Mouse (Mus musculus): Measurements from ENCODE around the gene Olfr707. TPM values are rescaled to one million over a fixed set of nuclear protein-coding genes. Genes with fewer than 3 reads are reported as not detected.

Gene Olfr707
- polyA plus RNA-seq, 1 experiment from 2014 or later = not detected

DNA sequence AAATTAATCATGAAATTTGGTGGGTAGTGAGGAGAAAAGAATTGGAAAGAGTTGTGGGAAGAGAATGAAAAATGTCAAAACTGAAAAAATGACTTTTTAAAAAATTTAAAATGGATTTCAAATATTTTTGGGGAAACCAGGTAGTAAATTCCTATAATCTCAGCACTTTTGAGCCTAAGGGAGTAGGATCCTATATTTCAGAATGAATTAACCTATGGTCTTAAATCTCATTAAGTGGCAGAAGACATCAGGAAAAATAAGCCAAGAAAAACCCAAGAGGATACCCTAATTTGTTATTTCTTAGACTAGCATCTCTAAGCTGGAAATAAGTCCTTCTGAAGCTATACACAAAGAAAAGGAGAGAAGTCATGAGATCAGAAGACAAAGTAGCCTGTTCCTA lies 38.2 kb downstream of the Olfr707 start, which contains the start of gene Olfr704:
Gene Olfr704, plus strand, starts transcription at position 301 of the 400 bp plus-strand sequence.
- no peak for TF ChIP-seq CTCF (IDR thresholded peaks at IDR 0.05; ENCODE audit: low read depth)
- Histone ChIP-seq H3K4me2 (ENCODE audit: low read length) (no peak within 1 kb of the TSS), H3K27me3 (ENCODE audit: insufficient read depth, low read length) (no peaks in the 10 kb centered on the region), H3K4me1 (replicated peaks; ENCODE audit: insufficient read depth, low read length) (no peaks in the 10 kb centered on the region), H3K9me3 (replicated peaks; ENCODE audit: low read length) (no peaks in the 10 kb centered on the region), H3K9ac (ENCODE audit: low read depth, low read length) (no peak within 1 kb of the TSS), H3K27ac (no peak within 1 kb of the TSS), H3K36me3 (ENCODE audit: insufficient read depth, low read length) (no peaks in the 10 kb centered on the region), H3K4me3 (replicated peaks; ENCODE audit: low read depth, low read length) (no peak within 1 kb of the TSS)
- ATAC-seq (replicated peaks; ENCODE audit: low FRiP score, low read depth) = no peak
- DNase-seq (ENCODE audit: low spot score) = no peak

DNA sequence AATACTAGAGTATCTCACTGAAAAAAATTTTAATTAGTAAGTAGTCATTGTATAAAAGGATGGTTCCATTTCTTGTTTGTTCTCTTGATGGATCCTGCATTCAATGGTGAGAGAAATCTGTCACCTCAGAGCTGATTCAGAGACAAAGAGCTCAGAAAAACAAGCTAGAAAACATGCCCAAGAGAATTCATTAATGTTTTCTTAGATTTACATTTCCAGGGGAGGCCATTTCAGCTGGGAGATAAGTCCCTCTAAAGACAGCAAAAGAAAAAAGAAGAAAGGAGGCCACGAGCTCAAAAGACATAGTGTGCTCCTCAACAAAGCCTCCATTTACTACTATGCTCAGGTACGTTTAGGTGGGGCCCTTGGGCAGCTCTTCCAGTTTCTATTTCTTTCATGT lies 58.0 kb downstream of the Olfr707 start, which contains the start of gene Olfr703:
Gene Olfr703, plus strand, starts transcription at position 301 of the 400 bp plus-strand sequence.
- no peak for TF ChIP-seq CTCF (IDR thresholded peaks at IDR 0.05; ENCODE audit: low read depth)
- 56% methylated on average over 2 of the region's 2 CpGs for WGBS
- no peak for ATAC-seq (replicated peaks; ENCODE audit: low FRiP score, low read depth)

More for the DNA sequence above, 58.0 kb downstream of the Olfr707 start, which contains the start of gene Olfr703:
- no peak within 1 kb of the TSS for H3K9ac ChIP-seq (ENCODE audit: low read depth, low read length)
- no peak within 1 kb of the TSS for H3K4me3 ChIP-seq (replicated peaks; ENCODE audit: low read depth, low read length)
- no peak within 1 kb of the TSS for H3K27ac ChIP-seq
- no peaks in the 10 kb centered on the region for H3K9me3 ChIP-seq (replicated peaks; ENCODE audit: low read length)
- H3K27me3 ChIP-seq (ENCODE audit: insufficient read depth, low read length) = no peaks in the 10 kb centered on the region
- H3K4me1 ChIP-seq (replicated peaks; ENCODE audit: insufficient read depth, low read length) = no peaks in the 10 kb centered on the region
- no peak within 1 kb of the TSS for H3K4me2 ChIP-seq (ENCODE audit: low read length)
- DNase-seq (ENCODE audit: low spot score) = no peak
- H3K36me3 ChIP-seq (ENCODE audit: insufficient read depth, low read length) = no peaks in the 10 kb centered on the region

Other genes with a start within 250 kb of the Olfr707 start
- gene Olfr693, start 220.7 kb downstream of the Olfr707 start, polyA plus RNA-seq (2015; fragmentation: Nextera tagmentation; extraction: Ambion mirVana) = not detected in 2 replicates
- not detected in 2 replicates for gene Olfr694, start 209.4 kb downstream of the Olfr707 start, polyA plus RNA-seq (2015; fragmentation: Nextera tagmentation; extraction: Ambion mirVana)
- not detected in 2 replicates for gene Olfr695, start 184.8 kb downstream of the Olfr707 start, polyA plus RNA-seq (2015; fragmentation: Nextera tagmentation; extraction: Ambion mirVana)
- not detected in 2 replicates for gene Olfr697, start 158.8 kb downstream of the Olfr707 start, polyA plus RNA-seq (2015; fragmentation: Nextera tagmentation; extraction: Ambion mirVana)
- gene Olfr698, start 145.8 kb downstream of the Olfr707 start, polyA plus RNA-seq (2015; fragmentation: Nextera tagmentation; extraction: Ambion mirVana) = not detected in 2 replicates
- not detected in 2 replicates for gene Olfr699, start 108.0 kb downstream of the Olfr707 start, polyA plus RNA-seq (2015; fragmentation: Nextera tagmentation; extraction: Ambion mirVana)
- not detected in 2 replicates for gene Olfr700, start 92.4 kb downstream of the Olfr707 start, polyA plus RNA-seq (2015; fragmentation: Nextera tagmentation; extraction: Ambion mirVana)
- not detected in 2 replicates for gene Olfr701, start 87.1 kb downstream of the Olfr707 start, polyA plus RNA-seq (2015; fragmentation: Nextera tagmentation; extraction: Ambion mirVana)
- gene Olfr702, start 67.3 kb downstream of the Olfr707 start, polyA plus RNA-seq (2015; fragmentation: Nextera tagmentation; extraction: Ambion mirVana) = not detected in 2 replicates
- not detected in 2 replicates for gene Olfr703, start 57.9 kb downstream of the Olfr707 start, polyA plus RNA-seq (2015; fragmentation: Nextera tagmentation; extraction: Ambion mirVana)
- gene Olfr704, start 38.1 kb downstream of the Olfr707 start, polyA plus RNA-seq (2015; fragmentation: Nextera tagmentation; extraction: Ambion mirVana) = not detected in 2 replicates
- gene Olfr705, start 24.4 kb downstream of the Olfr707 start, polyA plus RNA-seq (2015; fragmentation: Nextera tagmentation; extraction: Ambion mirVana) = not detected in 2 replicates
- not detected in 2 replicates for gene Olfr706, start 13.1 kb downstream of the Olfr707 start, polyA plus RNA-seq (2015; fragmentation: Nextera tagmentation; extraction: Ambion mirVana)
- gene Olfr1532-ps1, start 6.8 kb upstream of the Olfr707 start, polyA plus RNA-seq (2015; fragmentation: Nextera tagmentation; extraction: Ambion mirVana) = not detected in 2 replicates
- not detected in 2 replicates for gene Olfr709-ps1, start 31.0 kb upstream of the Olfr707 start, polyA plus RNA-seq (2015; fragmentation: Nextera tagmentation; extraction: Ambion mirVana)
- not detected in 2 replicates for gene Olfr710, start 47.1 kb upstream of the Olfr707 start, polyA plus RNA-seq (2015; fragmentation: Nextera tagmentation; extraction: Ambion mirVana)
- not detected in 2 replicates for gene Olfr6, start 62.7 kb upstream of the Olfr707 start, polyA plus RNA-seq (2015; fragmentation: Nextera tagmentation; extraction: Ambion mirVana)
- not detected in 2 replicates for gene Olfr711, start 74.2 kb upstream of the Olfr707 start, polyA plus RNA-seq (2015; fragmentation: Nextera tagmentation; extraction: Ambion mirVana)
- gene Olfr2, start 104.8 kb upstream of the Olfr707 start, polyA plus RNA-seq (2015; fragmentation: Nextera tagmentation; extraction: Ambion mirVana) = not detected in 2 replicates
- not detected in 2 replicates for gene Olfr713, start 129.9 kb upstream of the Olfr707 start, polyA plus RNA-seq (2015; fragmentation: Nextera tagmentation; extraction: Ambion mirVana)
- not detected in 2 replicates for gene Olfr714, start 169.7 kb upstream of the Olfr707 start, polyA plus RNA-seq (2015; fragmentation: Nextera tagmentation; extraction: Ambion mirVana)
- gene Olfr17, start 192.0 kb upstream of the Olfr707 start, polyA plus RNA-seq (2015; fragmentation: Nextera tagmentation; extraction: Ambion mirVana) = not detected in 2 replicates
- not detected in 2 replicates for gene Olfr715b, start 209.1 kb upstream of the Olfr707 start, polyA plus RNA-seq (2015; fragmentation: Nextera tagmentation; extraction: Ambion mirVana)
- gene Olfr715, start 229.8 kb upstream of the Olfr707 start, polyA plus RNA-seq (2015; fragmentation: Nextera tagmentation; extraction: Ambion mirVana) = not detected in 2 replicates
- gene Olfr716, start 237.1 kb upstream of the Olfr707 start, polyA plus RNA-seq (2015; fragmentation: Nextera tagmentation; extraction: Ambion mirVana) = not detected in 2 replicates